Mouse (Mus musculus) thymus, postnatal 0 days (tissue): ENCODE data around the gene Gm12569. TPM values are rescaled to one million over a fixed set of nuclear protein-coding genes. Genes with fewer than 3 reads are reported as not detected.

Source experiments
- DNase-seq: peaks from one replicate; pipeline ENCODE4 v3.0.0-alpha.2; 2015; ENCODE audit warnings: low spot score
- polyA plus RNA-seq: library from polyadenylated mRNA; unstranded; fragments of >200 nt; fragmentation: Nextera tagmentation; extraction: Ambion mirVana; gene quantifications from 2 replicates; pipeline ENCODE4 v1.2.1, GENCODE M21; 2015

Gm12569 gene
- not detected in 2 replicates for polyA plus RNA-seq

DNA sequence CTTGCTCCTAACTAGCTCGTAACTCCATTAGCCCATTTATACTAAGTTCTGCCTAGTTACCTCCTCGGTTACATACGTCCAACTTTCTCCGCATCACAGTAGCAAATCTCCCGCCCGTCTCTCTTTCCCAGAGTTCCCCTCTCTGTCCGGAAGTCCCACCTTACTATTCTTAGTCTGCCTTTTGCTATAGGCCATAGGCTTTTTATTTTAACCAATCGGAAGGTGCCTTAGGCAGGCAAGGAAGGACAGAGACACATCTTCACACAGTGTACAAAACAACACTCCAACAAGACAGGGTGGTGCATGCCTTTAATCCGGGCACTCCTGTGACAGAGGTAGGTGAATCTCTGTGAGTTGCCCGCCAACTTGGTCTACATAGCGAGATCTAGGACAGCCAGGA, at the start of gene Gm12569:
Gm12569 (plus strand) TSS at position 166 of the 400 bp plus-strand sequence.
- DNase-seq: no peak

DNA sequence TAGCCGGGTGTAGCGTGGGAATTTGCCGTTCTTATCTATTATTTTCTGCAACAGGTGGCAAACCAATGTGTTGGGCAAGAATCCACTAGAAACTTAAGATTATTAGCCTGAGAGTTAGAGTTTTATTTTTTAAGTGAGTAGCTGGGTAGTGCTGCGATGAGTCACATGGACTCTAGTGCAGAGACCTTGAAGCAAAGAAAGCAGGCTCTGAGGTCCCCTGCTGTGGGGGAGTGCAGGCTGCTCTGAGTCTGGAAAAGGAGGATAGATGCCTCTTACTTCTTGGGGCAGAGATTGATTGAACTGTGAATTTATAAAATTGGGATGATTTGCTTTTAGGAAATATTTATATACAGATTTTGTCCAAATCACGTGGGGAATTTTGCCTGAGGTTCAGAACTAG, 17.5 kb upstream of the Gm12569 start:
- no peak for DNase-seq

DNA sequence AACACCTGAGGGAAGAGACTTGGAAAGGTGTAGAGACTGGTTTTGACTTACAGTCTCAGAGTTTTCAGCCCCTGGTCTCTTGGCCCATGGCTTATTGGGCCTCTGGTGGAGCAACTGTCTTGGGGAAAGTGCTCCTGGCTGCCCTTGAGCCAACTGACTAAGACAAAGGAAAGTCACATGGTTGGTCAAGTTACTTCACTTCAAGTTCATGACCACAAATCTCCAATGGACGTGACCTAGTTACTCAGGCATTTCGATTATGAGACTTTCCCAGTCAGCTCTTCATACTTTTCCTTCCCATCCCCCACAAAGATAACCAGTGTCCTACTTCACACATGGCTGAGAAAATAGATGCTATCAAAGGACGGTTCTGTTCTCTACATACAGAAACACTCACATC, 12.5 kb upstream of the Gm12569 start:
- DNase-seq: no peak

DNA sequence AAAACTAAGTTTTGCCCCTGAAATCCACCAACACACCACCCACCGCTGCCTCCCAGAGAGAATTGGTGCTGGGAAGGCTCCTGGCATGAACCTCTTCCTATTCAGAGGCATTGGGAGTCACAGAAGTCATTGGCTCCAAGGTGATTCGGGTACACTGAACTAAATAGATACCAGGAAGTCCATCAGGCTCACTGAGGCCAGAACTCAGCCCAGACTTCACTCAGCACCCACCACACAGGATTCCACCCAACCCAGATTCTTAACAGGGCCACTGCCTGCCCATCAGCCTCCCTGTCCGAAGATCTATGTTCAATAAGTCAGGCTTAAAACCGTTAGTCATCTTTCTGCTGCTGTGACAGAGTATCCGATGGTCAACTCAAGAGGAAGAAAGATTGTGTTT, 8.8 kb upstream of the Gm12569 start:
- no peak for DNase-seq

DNA sequence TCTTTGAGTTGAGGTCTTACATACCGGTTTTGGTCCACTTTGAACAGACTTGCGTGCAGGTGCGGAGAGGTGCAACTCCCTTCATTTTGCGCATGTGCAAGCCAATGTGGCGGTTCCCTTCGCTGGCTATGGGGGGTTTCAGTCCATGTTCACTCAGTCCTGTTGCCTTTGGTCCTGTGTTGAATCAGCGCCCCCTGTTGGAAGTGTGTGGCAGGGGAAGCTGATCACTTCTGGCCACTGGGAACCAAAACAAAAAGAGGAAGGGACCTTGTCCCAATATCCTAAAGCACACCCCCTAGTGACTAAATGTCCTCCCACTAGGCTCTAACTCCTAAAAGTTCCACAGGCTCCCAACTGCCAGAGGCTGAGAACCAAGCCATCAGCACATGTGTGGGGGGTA, 6.3 kb upstream of the Gm12569 start:
- DNase-seq: no peak

DNA sequence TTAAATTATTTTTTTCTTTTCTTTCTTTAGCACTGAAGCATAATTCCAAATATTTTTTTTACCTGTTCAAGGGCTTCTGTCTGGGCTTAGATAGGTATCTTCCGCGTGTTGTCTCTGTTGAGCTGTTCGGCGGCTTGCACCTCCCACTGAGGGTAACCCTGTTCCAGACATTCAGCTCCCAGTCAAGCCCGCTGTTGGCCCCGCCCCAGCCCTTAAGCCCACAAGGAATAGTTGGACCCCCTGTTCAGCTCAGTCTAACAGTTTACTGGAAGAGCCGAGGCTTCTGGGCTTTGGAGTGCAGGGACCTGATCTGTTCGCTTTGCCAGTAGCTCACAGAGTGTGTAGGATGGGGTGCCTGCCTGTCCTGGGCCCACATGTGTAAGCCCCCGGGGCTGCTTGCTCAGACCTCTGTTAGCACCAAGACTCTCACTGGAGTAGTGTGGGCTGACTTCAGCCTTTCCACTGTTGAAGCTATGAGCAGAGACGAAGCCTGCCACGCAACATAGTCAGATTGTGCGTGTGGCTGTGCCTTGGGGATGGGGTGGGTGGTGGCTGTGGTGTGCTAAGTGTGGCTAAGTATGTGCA, 785 bp upstream of the Gm12569 start:
- DNase-seq: no peak

DNA sequence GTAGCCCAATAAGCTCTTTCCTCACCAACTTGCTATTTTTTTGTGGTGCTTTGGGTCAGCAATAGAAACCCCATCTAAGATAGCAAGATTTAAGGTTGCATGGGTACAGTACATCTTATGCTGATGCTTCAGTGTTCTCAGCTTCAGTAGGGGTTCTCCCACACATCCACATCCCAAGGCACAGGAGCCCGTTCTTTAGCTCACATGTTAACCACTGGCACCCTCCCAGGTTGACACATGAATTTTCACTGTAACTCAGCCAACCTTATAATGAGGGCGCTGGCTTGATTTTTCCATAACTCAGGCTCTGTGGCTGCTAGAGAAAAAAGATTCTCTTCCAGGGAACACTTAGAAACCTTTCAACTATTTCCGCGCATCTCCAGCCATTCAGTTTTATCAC, 6.8 kb downstream of the Gm12569 start:
- DNase-seq: no peak

DNA sequence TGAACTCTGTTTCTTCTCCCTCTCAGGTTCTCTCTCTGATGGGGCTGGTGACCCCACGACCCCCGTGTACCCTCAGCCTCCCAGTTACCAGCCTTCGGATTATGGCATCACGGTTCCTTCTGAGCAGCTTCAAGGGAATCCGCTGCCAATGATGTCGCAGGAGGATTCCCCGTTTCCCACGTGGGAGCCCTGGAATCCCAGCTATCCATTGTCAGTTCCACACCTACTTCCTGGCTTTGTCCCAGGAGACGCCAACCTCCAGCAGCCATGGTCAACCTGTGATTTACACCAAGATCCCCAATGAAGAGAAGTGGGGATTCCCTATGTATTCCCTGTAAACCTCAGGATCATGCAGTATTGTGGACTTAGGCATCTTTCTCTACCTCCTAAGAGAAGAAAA, 14.4 kb downstream of the Gm12569 start:
- DNase-seq: no peak

DNA sequence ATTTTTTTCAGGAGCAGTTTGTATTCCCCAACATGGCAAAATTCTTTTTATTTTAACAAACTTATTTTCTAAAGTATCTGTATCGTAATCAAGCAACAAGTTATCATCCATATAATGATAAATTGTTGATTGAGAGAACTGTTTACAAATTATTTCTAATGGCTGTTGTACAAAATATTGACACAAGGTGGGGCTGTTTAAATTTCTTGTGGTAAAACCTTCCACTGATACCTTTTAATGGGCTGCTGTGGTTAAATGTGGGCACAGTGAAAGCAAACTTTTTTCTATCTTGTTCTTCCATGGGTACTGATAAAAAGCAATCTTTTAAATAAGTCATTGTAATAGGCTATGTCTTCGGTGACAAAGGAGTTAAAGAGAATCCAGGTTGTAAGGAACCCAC, 22.6 kb downstream of the Gm12569 start:
- no peak for DNase-seq

DNA sequence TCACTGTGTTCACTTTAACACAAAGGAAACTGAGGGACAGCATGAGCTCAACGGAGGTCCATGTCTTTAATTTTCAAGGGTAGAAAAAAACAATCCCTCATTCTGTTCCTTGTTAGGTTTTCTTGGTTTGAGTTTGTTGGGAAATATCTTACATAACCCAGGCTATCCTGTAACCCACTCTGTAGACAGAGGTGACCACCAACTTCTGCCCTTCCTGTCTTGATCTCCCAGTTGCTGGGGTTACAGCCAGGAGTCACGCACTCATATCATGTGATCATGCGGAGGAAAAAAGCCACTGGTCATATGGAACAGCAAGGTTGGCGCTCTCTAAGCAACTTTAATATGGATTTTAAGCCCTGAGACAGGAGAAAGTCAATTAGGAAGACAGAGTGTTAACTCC, 36.7 kb downstream of the Gm12569 start:
- DNase-seq: no peak

DNA sequence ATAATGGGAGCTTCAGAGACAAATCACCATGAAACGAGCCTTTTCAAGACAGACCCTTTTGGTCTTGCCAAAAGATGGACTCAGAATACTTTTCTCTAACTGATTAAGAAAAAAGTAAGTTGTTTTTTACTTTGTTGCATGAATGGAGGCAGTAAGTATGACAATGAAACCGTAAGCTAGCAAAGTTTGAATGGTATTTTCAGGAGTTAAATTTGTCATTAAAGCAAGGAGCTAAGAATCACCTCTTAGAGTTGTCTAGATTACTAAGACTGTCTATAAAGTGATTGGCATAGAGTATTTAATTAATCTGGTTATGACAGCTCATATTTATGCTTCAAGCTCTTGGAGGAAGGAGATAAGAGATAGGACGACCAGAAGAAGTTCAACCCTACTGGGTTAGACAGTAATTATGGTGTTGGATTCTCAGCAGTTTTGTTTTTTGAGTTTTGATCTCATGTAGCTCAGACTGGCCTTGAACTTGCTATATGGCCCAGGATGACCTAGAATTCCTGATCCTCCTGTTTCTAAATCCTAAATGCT, 41.5 kb downstream of the Gm12569 start, which contains the start of gene Clk4:
Clk4 (plus strand) TSS at position 51 of the 540 bp plus-strand sequence.
- DNase-seq: no peak

DNA sequence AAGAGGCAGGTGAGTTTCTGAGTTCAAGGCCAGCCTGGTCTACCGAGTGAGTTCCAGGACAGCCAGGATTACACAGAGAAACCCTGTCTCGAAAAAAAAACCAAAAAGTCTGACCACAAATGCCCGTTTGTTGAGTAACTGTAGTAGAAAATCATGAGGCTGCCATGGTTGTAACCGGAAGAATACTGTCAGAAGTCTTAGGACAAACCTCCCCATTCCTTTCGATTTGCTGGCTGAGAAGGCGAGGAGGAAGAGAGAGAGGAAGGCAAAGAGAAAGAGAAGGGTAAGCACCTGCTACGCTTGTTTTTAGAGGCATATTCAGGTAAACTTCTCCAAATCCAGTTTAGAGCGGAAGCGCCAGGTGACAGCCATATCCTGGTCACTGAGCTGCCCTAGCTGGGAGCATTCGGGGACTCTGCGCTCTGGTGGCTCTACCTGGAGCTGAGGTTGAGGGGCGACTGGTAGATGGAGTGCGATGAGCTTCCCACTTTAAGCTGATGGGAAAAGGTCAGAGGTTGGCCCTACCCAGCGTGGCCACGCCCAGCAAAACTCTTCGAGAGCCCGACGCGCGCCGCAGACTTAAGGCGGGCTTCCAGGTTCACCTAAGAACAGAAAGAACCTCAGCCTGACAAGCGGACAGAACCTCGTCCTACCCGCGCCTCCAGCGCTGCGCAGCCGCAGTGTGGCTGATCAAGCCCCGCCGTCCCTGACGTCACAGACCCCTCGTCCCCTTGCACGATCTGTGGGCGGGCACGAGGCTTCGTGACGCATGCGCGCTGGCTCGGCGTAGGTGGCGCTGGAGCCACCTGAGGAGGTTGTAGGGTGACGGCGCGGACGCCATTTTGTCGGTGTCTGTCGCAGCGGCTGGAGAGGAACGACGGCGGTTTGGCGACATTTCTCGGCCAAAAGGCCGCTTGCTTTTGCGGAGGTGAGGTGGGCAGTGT, 42.3 kb downstream of the Gm12569 start, which contains the start of gene BC049762:
BC049762 (minus strand) TSS at position 705 of the 944 bp plus-strand sequence.
- DNase-seq: peak; percentile 100

DNA sequence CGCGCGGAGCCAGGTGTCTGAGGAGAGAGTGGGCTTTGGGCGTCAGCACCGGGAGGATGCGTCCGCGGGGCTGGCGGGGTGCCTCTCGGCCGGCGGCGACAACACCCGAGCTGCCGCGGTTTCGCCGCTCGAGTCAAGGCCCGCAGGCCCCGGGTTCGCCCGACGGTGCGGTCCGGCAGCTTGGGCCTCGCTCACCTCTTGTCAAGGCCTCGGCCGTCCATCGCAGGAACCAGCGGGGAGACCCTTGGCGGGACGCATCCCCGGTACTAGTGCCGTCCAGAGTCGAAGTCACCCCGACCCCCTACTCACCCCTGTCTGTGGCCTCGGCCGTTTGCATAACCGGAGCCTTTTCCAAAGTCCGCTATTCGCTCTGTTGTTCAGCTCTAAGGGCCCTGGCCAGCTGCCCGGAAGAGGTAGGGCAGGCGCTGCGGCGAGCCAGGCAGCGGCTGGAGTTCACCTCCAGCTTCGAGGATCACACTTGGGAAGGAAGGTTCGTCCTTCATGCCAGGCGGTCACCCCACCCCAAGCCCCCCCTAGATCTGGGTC, 43.1 kb downstream of the Gm12569 start:
- no peak for DNase-seq

DNA sequence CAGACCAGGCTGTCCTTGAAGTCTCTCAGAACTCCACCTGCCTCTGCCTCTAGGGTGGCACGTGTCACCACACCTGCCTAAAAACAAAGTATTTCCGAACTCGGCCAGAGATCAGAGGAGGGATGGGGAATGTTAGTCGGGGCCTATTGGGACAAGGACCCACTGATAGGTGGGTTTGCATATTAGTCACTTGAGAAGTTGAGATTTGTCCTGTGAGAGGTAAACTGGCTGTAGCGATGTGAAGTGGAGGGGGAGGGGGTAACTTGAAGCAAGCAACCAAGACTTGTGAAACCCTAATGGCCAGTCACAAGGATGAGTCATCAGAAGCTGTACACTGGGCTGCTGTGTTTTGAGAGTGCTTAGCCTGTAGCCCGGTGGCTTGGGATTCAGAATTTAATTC, 44.1 kb downstream of the Gm12569 start:
- peak; percentile 42 for DNase-seq

DNA sequence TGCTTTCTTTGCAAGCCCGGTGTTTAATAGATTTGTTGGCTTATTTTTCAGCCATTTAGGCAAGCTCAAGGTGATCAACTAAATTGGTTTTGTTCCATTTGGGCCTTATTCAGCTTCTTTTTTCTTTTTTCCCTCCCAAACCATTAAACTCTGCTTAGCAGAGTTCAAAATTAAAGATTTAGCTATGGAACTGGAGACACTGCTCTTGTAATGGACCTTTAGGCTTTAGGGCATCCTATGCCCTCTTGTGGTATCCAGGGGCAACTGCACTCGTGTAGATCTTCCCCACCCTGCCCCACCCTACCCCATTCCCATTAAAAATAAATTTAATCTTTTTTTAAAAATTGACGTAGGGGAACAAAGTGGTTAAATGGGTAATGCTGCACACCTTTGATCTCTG, 45.1 kb downstream of the Gm12569 start:
- DNase-seq: peak; percentile 22

DNA sequence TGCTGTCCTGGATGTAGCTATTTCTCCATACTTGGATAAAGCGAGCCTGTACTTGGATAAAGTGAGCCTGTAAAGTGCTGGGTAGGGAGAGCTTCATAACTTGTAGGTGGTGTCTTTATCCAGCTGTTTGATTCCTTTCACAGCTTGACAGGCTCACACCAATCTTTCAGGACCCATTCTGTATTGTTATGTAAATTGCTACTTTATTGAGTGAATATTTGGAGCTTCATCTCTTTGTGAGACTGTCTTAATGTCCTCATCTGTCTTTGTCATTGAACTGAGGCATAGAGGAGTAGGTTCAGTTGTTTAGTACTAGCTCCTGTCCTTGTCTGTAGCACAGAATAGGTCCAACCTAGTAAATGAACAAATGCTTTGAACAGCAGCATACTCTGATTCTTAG, 54.1 kb downstream of the Gm12569 start:
- no peak for DNase-seq

Other genes starting within 250 kb of the Gm12569 start
- gene Olfr1377, start 238.5 kb upstream of the Gm12569 start, polyA plus RNA-seq: not detected in 2 replicates
- not detected in 2 replicates for gene Olfr51, start 216.9 kb upstream of the Gm12569 start, polyA plus RNA-seq
- gene Olfr54, start 206.2 kb upstream of the Gm12569 start, polyA plus RNA-seq: 0.03 TPM in 1 of 2 replicates, not detected in the other
- not detected in 2 replicates for gene Olfr1375, start 172.4 kb upstream of the Gm12569 start, polyA plus RNA-seq
- 0.74 and 0.75 TPM in 2 replicates for gene Zfp354a, start 161.2 kb upstream of the Gm12569 start, polyA plus RNA-seq
- gene Clk4, start 41.3 kb downstream of the Gm12569 start, polyA plus RNA-seq: 127 and 131 TPM in 2 replicates
- 0.25 and 0.46 TPM in 2 replicates for gene BC049762, start 42.6 kb downstream of the Gm12569 start, polyA plus RNA-seq
- 0.27 and 0.36 TPM in 2 replicates for gene Col23a1, start 69.4 kb downstream of the Gm12569 start, polyA plus RNA-seq